Mouse (Mus musculus) urinary bladder, adult 18-20 months (tissue): ENCODE measurements at regions not wholly inside any gene's neighbourhood (a gene's known extent, or its start where the extent isn't known, plus 50 kb on each side); places are given as distances from the start of the nearest gene placed in this dataset.
"Not testable (repeated sequence)": the region's sequence is repeated elsewhere in the genome, so short reads cannot be mapped to it uniquely, and the experiment has no call there.

ENCODE experiments used
- DNase-seq, 2 experiments: peaks; one replicate each; pipeline ENCODE4 v3.0.0; 2022; ENCODE audit warnings: low spot score in 2 of 2, mixed read lengths in 2 of 2

GRCm38 (mm10) chr12:15122586-15123212 is 694.0 kb downstream of the Trib2 start:
- DNase-seq = no peak

GRCm38 (mm10) chr12:15115556-15115955 is 701.2 kb downstream of the Trib2 start:
- no peak for DNase-seq

GRCm38 (mm10) chr12:15114793-15115192 is 701.9 kb downstream of the Trib2 start:
- DNase-seq = no peak

GRCm38 (mm10) chr12:15111049-15111448 is 705.7 kb downstream of the Trib2 start:
- no peak for DNase-seq

GRCm38 (mm10) chr12:15104876-15105275 is 711.8 kb downstream of the Trib2 start:
- DNase-seq = no peak

GRCm38 (mm10) chr12:15078615-15079014 is 738.1 kb downstream of the Trib2 start:
- DNase-seq = no peak

GRCm38 (mm10) chr12:15064351-15064750 is 752.4 kb downstream of the Trib2 start:
- DNase-seq = no peak

- no peak for DNase-seq
Measured at GRCm38 (mm10) chr12:15051387-15051786, 765.3 kb downstream of the Trib2 start.

GRCm38 (mm10) chr12:15043264-15043663 is 773.5 kb downstream of the Trib2 start:
- no peak for DNase-seq

- DNase-seq = no peak
Measured at GRCm38 (mm10) chr12:15011091-15011490, 805.6 kb downstream of the Trib2 start.

- not testable (repeated sequence) for DNase-seq
Measured at GRCm38 (mm10) chr12:15002401-15002800, 814.3 kb downstream of the Trib2 start.
